Mouse (Mus musculus) megakaryocyte, embryonic 14.5 days (primary cell): Measurements from ENCODE around the gene Rad50.

Source experiments
- FLI1 ChIP-seq: IDR thresholded peaks from 2 replicates; pipeline ENCODE4 v1.6.1; 2012; ENCODE audit warnings: low read length, inconsistent platforms, mixed read lengths
- GATA1 ChIP-seq: IDR thresholded peaks from 3 replicates; pipeline ENCODE4 v1.6.1; 2012; ENCODE audit warnings: mixed read lengths, low read length, inconsistent platforms, borderline replicate concordance

- TF ChIP-seq GATA1 (no peak), FLI1 (no peak)
Observed at GRCm38 (mm10) chr11:53624124-53624523, 83.0 kb downstream of the Rad50 start.
